Mouse (Mus musculus): Measurements from ENCODE around the gene Chd9.

Chd9 gene

GRCm38 (mm10) chr8:90839725-90840714 lies 11.9 kb downstream of the Chd9 start:
- no peak for DNase-seq

- DNase-seq, result no peak
Observed at GRCm38 (mm10) chr8:90841321-90841720, 13.2 kb downstream of the Chd9 start.

GRCm38 (mm10) chr8:90843127-90843526 lies 15.0 kb downstream of the Chd9 start:
- no peak for DNase-seq

DNA sequence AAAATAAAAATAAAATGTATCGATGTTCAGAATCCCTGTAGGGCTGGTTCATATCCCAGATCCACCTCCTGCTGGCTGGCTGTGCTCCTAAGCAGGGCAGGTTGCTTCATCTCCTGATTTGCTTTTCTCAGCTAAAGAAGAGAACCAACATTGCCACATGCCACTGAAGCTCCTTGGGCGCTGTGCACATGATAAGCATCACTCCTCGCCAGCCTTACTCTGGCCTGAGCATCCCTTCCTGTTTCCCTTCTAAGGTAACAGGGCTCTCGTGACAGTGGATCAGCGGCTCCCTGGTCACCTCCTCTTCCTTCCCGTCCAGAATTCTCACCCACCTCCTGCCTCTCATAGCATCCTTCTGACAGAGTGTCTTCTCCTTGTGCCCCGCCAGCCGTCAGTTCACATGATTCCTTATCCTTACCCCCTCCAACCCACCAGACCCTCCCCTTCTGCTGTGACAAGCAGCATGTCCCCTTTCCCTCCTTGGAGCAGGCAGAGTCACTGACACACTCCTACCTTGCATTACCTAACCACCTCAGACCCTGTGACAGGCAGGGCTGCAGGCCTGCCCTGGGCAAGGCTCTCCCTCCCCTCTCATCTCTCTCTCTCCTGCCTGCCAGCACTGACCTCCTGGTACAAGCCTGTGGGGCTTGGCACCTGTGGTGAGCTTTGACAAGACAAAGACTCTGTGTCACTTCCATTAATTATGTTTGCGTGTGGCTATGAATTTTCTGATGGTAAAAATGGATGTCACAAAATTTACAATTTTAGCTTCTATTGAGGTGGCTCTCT lies 16.2 kb downstream of the Chd9 start:
- DNase-seq, result peak; percentile 51 to 58

GRCm38 (mm10) chr8:90847980-90848379 lies 19.8 kb downstream of the Chd9 start:
- DNase-seq, result no peak

DNA sequence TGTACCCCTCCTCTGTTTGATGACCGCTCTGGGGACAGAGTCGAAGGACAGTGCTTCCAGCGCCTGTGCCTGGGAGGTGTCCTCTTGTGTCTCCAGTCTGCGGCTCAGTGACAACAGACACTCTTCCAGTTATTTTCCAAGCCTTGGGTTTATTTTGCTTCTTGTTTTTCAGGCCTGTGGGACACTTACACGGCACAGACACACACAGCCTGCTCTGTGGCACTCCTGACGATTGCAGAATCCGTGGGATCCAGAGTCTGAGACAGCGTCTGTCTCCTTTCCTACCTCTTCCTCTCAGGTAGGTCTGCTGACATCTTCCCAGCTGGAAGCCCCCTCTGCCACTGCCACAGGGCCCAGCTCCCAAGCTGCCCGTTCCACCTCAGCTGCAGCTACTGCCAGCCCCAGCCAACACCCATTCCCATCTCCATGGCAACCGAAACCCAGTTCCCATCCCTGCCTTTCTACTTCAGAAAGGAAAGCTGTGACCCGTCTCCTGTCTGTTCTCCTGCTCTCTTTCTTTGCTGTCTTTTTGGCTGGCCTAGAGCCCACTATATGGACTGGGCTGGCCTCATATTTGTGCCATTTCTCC lies 21.4 kb downstream of the Chd9 start:
- peak in 1 of 2 experiments; percentile 22 for DNase-seq

GRCm38 (mm10) chr8:90851544-90851943 lies 23.4 kb downstream of the Chd9 start:
- DNase-seq, result no peak

- DNase-seq, result no peak
Observed at GRCm38 (mm10) chr8:90853971-90854670, 26.0 kb downstream of the Chd9 start.

DNA sequence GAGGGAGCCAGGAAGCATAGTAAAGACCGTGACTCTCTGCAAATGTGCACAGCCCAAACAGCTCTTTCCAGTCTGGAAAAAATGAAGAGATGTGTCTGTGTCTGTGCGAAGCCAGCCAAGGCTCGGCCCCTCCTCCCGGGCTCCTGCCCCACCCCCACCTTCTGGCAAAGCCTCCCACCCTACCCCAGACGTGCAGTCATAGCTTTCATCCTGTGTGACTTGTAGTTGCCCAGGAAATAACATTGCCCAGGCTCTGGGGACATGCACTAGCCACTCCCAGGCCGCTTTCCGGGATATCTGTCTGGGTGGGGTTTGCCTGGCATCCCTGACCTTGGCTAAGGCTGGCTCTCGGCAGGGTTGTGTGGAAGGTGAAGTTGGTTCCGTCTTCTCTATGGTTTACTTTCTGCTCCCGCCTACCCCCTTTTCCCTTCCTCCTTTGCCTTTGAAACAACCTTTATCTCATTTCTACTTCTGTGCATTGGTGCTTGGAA lies 26.6 kb downstream of the Chd9 start:
- DNase-seq, result no peak

- no peak for DNase-seq
Observed at GRCm38 (mm10) chr8:90856171-90856570, 28.0 kb downstream of the Chd9 start.

- no peak for DNase-seq
Observed at GRCm38 (mm10) chr8:90856952-90857351, 28.8 kb downstream of the Chd9 start.

DNA sequence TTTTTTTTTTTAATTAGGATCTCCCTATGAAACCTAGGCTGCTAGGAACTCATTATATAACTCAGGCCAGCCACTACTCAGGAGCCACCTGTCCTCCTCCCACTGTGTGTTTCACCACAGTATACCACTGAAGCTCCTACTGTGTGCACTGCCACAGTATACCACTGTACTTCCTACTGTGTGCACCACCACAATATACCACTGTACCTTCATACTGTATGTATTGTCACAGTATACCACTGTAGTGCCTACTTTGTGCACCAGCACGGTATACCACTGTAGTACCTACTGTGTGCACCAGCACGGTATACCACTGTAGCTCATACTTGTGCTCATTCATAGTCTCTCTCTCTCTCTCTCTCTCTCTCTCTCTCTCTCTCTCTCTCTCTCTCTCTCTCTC lies 29.9 kb downstream of the Chd9 start:
- no peak for DNase-seq

DNA sequence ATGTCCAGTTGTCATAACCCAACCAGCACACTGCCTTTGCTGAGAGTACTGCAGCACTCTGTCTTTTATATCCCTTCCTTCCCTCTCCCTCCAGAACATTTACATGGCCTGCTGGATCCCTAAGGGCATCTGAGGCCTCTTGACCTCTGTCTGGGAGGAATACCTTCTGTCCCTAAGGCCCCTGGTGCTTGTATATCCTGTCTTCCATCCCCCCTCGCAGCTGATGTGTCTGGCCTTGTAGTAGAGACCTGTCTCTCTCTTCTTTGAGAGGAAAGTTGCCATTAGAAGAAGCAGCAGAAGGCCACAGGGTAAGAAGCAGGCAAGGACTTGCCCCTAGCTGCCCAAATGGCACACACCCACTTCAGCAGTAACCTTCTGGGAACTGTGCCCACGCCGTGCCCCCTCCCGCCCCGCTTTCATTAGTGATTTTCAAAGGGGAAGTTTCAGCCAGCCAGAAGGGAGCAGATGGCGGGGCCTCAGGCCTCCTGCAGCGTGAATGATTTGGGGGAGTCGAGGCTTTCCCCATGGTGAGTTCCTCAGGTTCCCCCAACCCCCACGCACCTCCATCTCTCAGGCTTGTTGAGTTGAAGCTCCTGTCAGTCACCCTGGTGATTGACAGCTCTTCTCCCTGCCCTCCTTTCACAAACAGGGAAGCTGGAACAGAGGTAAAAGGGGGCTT lies 33.3 kb downstream of the Chd9 start:
- DNase-seq, result peak; percentile 68 to 82

- peak in 1 of 2 experiments; percentile 45 for DNase-seq
Observed at GRCm38 (mm10) chr8:90862038-90862437, 33.9 kb downstream of the Chd9 start.

GRCm38 (mm10) chr8:90867061-90867460 lies 38.9 kb downstream of the Chd9 start:
- no peak for DNase-seq

DNA sequence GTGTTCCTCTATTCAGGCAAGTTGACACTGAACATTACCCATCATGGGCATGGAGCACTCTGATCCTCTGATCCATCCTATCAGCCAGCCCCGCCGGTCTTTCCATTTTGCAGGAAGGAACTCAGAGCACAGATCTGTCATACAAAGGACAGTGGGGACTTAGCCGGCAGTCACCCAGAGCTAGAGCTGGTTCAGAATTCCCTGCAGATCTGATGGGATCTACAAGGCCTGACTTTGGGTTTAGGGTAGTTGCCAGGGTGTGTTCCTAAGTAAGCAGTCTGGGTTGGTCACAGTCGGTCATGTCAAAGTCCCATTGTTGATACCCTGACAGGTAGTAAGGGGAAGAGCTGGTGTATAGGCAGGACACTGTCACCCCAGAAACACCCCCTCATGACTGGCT lies 39.8 kb downstream of the Chd9 start:
- DNase-seq, result no peak

DNA sequence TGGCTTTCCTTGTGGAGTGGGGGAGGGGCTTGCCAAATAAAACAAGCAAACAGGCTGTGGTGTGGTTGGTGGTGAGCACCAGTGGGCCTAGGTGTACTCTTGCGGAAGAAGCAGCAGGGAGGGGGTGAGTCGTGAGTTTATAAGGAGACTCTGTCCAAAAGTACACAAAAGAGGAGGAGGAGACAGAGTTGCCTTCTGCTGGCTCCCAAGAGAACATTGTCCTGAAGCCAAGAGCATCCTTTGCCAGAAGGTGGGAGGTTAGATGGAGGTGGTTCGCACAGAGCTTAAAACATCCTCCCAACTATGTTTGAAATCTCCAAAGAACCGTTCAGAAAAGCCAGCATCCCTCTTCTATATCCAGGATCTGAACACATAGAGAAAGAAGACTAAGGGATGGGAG lies 40.2 kb downstream of the Chd9 start:
- DNase-seq, result no peak

DNA sequence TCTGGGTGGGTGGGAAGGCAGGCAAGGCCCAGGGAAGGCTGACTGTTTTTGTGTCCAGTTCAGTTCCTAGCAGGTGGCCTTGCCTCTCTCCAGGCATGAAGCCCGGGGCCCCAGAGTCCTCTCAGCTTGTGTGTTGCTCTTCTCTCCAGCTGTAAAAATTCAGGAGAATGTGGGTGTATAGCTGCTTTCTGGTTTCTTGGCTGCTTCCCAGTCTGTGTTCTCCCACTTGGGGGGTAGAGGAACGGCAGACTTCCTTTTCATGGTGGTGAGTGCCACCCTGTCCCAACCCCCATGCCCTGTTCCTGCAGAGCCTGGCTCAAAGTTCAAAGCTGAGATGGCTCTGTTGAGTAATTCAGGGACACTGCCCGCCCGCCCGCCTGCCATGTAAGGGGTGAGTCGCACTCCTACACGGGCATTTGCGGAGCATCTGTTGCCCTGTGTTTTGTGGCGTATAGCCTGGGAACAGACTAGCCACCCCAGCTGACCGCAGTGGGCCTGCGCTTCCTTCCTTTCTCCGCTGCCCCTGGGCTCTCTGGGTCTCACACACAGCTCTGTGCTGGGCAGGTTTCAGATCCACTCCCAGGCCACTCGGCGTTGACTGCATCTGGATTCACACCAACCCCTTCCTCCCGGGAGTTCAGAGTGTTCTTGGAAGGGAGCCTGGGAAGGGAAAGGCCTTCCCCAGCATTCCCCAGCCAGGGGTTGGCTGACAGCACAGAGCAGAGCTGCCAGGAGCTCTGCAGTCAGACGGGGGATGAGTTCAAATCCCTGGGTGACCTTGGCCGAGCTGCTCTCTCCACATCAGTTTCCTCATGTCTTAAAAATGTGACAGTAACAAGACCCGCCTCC lies 41.1 kb downstream of the Chd9 start:
- DNase-seq, result peak; percentile 41 to 49

- DNase-seq, result peak in 1 of 2 experiments; percentile 67
Observed at GRCm38 (mm10) chr8:90869920-90870777, 42.0 kb downstream of the Chd9 start.
